Mouse (Mus musculus): Measurements from ENCODE around the gene Fes.

DNA sequence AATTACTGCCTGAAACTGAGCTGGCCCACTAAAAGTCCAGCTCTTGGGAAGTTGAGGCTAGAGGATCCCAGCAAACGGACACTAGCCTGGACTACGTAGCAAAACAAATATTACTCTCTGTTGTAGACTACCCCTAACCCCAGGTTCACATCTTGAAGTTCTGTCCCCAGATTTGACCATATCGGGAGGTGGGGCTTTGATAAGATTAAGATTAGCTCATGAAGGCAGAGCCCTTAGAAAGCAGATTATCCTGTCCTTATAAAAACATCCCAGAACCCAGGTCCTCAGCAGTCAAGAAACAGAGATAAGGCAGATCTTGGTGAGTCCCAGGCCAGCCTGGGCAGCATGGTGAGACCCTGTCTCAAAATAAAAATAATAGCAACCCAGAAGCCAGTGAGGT is 15.6 kb downstream of the Fes start:
- TF ChIP-seq CTCF (IDR thresholded peaks at IDR 0.05; ENCODE audit: low read depth, low read length): no peak
- TF ChIP-seq GATA1 (IDR thresholded peaks at IDR 0.05; ENCODE audit: borderline replicate concordance, low read length): no peak
